Mouse (Mus musculus) embryo, embryonic 9.5 days (tissue): ENCODE measurements at regions not wholly inside any gene's neighbourhood (a gene's known extent, or its start where the extent isn't known, plus 50 kb on each side); places are given as distances from the start of the nearest gene placed in this dataset.
A peak's percentile ranks its signal among the peaks of the same experiment; 100 is the strongest.

Source experiments
- DNase-seq: peaks from one replicate; pipeline ENCODE4 v3.0.0-alpha.2; 2017; ENCODE audit errors: extremely low spot score

DNA sequence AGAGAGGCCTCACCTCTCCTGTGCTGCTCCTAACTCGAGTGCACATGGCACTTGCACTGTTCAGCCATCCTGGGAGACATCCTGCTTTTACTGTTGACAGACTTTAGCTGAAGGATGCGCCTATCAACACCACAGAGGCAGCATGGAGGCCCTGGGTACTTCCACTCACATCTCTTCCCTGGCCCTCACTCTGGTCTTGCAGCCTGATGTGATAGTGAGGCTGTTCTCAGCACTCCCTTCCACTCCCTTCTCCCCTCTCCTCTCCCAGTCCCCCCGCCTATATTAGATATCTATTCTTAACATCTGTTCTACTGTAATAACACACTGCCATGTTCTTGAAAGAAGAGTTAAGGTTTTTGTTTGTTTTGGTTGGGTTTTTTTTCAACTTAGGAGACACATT is 50.2 kb upstream of the Bod1 start:
- DNase-seq: no peak

DNA sequence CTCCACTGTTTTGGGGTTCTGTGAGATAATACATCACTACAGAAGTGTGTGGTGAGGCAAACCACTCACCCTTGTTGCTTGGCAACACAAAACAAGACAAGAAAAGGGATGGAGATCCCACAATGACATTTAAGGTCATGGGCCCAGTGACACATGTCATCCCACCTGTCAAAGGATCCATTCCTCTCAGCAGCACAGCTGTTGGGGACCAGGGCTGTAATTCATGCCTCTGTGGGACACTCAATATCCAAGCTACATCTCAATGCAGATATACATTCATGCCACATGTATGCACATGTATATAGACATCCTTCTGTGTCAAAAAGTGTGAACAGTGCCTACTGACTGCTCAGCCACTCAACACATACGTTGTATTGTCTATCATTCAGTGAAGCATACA is 52.8 kb upstream of the Bod1 start:
- no peak for DNase-seq

DNA sequence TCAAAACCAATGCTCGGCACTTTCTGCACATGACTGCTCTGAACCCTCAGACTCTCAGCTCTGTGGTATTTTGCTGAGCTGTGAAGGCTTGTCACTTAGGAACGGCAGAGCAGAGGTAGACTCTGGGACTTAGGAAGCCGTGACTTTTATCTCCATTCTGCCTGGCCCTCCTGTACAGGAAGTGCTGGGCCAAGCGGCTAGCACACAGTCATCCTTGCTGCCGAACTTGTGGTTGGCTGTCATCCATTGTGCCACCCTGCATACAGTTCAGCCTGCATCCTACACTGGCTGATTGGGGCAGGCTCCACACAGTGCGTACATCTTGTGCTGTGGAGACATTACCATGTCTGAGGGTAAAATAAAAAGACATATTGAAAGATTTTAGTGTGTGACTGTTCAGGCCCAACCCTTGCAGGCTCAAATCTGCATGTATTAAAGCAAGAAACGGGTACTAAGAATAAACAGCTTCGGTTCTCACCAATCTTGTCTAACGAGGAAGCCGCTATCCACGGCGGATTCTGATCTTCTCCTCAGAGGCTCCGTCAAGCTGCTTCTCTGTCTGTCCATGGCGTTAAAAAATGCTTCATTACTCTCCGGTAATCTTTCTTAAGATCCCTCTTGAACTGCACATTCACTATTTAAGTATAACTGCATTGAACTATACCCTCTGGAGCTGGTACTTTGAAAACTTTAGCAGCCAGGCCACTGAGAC is 54.4 kb upstream of the Bod1 start:
- no peak for DNase-seq

DNA sequence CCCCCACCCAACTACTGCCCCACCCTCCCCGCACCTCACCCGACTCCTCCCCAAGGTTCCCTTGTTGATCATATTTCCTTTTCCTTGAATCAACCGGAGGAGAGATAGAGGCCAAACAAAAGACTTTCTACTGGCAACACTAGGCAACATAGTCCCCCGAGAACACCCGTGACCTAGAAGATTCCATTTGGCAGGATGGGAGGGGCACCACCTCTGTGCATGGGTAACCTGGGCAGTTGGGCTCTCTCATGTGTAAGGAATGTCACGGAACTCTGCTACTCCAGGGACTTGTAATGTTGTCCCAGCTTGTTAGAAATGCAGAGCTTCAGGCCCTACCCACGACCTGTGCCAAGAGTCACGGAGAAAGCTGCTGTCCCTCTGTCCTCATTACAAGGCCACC is 55.6 kb upstream of the Bod1 start:
- no peak for DNase-seq

DNA sequence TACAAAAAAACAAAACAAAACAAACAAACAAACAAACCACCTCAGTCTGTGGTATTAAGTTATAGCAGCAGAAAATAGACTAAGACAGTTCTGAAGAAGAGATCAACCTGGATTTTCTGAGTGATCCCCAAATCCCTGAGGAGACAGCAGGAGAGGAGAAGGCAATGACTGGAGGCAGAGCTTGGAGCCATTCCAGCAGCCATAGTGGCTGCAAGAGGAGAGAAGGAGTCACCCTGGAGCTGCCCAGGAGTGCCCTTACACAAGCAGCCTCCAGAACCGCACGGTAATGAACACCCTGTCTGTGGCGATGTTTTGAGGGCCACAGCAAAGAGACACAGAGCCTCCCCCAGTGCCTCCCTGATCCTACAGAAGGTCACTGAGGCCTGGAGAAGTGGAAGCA is 58.0 kb upstream of the Bod1 start:
- no peak for DNase-seq

DNA sequence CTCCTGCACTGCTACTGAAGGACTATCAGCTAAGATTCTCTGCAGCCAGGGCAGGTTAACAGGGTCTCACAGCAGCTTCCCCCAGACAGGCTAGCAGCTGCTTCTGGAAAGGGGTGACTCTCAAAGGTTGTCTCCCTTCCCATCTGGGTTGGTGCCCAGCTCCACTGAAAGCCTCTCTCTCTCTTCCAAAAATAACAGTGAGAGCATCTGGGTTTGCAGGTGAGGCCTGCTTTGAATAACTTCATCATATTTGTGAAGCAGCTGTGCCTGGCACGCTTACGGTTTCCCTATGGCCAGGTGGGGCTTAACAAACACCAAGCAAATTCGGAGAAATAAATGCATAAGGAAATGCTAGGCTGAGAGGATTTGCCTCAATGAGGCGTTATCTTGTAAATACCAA is 58.5 kb upstream of the Bod1 start:
- no peak for DNase-seq

DNA sequence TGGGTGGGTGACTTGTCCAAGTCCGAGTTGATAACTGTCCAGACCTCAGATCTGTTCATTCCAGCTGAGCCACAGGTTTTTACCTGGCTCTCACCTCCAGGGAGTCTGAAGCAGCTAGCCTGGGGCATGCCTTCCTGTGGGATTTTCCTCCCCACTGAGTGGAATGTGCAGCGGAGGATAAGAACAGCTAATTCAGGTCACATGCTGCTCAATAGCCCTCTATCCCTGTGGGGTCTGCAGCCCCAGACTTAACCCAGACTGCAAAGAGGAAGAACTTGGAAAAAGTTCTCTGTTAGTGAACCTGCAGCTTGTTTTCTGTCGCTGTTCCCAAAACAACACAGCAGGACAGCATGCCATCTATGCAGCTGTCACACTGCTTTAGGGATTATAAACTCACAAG is 59.0 kb upstream of the Bod1 start:
- DNase-seq: no peak

DNA sequence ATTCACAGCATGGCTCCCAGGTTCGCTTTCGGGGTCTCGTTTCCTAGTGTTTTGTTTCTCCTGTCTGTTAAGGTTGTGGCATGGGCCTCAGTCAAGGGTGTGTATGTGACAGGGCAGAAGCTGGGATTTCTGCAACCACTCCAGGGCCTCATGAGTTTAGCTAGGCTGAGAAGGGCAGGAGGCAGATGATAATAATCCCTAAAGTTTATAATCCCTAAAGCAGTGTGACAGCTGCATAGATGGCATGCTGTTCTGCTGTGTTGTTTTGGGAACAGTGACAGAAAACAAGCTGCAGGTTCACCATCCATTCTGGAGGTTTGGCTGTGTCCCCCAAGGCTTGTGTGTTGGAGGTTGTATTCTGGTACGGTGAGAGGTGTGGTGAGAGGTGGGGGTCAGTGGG is 59.8 kb upstream of the Bod1 start:
- no peak for DNase-seq

DNA sequence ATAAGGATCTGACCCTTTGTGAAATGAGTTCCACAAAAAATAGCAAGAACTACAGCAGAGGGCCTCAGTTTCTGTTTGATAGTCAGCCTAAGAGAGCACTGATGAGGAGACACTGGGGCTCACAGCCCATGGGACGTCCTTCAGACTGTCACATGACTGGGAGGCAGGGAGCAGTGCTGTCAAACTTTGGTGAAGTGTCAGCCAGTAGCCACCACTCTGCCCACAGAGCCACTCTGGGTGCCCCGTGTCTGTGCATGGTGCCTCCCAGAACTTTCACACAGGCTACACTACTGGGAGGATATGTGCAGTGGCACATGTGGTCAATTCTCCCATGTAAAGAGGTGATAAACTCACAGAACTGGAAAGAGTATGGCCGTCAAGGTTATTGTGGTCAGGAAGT is 60.7 kb upstream of the Bod1 start:
- DNase-seq: no peak

DNA sequence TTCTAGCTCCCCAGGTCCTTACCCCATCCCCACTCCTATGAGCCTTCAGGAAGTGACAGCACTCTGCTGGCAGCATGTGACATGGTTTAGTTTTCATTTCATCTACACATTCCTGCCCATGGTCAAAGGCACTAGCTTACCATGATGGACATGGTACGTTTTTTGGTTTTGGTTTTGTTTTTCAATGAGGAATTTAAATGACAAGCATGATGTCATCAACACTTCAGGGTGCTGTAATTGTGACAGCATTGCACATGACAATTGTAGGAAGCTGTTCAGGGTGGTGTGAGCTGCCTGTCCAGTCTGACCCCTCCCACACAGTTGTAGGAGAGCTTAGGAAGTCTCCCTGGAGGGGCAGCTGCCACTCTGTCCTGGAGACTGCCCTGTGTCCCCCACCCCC is 61.3 kb upstream of the Bod1 start:
- no peak for DNase-seq

DNA sequence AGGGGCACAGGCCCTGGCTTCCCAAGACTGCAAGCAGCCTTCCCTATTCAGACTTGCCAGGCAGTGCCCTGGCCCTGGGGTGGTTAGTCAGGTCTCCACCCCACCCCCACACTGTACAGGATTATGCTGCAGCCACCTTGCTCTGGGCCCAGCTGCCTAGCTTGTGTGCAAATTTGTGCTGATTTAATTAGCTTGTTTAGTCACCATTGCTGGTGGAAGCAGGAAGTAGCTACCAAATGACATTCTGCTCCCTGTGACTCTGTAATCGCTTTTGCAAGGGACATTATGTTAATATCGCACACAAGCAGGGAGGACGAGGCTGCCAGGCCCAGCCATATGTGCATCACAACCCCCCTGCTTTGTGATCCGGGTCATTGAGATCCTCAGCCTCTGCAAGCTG is 62.4 kb upstream of the Bod1 start:
- DNase-seq: no peak

DNA sequence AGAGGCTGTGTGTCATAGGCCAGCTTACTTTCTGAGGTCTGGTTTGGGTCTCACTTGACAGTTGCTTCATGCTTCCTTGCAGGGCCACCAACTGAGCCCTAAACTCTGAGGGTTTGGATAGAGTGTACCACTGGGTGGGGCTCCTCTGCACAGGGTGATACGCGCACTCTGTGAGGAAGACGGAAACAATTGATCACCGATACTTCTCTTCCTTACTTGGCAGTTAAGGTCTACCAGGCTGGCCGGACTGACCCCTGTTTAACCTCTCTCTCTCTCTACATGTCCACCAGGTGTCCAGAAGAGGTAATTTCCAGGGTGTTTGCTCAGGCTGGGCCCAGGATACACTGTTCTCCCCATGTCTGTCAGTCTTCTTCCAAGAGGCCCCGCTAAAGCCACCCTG is 63.6 kb upstream of the Bod1 start:
- DNase-seq: no peak

DNA sequence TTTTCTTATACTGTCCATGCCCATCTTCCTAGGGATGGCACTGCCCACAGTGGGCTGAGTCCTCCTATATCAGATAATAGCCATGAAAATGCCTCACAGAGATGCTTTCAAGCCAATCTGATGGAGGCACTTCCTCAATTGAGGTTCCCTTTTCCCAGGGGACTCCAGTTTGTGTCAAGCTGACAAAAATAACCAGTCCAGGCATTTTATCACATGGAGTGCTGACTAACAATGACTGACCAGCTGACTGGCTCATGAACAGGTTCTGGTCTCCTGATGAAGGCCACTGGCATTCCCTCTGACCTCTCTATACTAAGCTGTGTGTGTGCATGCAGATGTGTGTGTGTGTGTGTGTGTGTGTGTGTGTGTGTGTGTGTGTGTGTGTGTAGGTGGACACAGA is 64.4 kb upstream of the Bod1 start:
- DNase-seq: no peak

DNA sequence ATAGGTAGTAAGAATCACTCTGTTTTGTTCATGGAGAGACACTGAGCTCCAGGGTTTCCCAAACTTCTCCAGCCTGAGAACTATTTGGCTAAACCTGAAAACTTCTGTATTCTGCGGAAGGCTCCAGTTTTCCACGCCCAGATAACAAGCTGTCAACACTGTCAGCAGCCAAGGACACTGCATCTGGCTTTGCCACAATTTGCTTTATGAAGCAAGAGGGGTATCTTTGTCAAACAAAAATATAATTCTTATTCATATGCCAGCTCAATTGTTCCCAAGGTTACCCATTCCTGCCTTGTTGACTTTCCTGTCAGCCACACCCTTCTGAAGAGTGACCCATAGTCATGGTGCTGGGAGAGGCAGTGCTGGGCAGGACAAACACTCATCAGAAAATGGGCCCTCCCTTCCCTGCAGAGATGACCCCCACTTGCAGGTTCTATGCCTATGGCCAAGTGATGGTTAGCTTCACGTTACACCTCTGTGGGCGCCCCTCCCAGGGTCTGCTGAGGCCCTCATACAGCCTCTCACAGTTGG is 64.9 kb upstream of the Bod1 start:
- DNase-seq: no peak

DNA sequence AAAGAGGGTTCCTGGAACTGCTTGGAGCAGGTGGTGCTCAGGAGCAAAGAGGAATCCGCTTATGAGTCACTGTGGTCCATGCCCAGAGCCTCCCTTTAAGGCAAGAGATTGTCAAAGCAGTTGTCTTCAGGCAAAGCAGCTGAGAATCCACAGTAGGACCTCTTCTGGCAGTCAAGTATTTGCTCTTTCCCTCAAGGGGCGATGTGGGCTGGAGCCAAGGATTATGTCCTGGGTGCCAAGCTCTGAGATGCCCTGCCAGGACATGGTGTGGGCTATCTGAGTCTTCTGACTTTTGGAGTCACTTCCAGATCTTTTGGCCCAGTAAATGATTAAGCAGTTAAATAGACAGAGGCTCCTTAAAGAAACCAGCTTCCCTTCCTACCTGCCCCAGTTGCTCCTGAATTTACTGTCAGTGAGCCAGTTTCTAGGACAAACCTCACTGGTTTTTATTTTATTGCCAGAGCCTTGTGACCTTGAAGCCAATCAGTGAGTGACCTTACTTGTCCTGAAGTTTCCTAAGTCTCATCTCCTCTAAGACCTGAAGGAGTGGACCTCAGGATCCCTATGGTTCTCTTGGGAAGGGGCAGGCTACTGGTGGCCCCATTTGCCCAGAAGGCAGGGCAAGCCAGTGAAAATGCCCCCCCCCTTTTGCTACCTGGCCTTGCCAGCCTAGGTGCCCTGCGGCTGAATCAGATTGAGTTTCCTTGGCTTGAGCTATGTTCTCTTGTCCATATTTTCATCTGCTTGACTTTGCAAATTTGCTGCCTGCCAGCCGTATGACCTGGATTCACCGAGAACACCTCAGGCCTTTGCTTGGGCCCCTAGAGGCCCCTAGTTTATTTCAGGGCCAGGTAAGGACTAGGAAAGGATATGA is 66.7 kb upstream of the Bod1 start:
- DNase-seq: no peak

DNA sequence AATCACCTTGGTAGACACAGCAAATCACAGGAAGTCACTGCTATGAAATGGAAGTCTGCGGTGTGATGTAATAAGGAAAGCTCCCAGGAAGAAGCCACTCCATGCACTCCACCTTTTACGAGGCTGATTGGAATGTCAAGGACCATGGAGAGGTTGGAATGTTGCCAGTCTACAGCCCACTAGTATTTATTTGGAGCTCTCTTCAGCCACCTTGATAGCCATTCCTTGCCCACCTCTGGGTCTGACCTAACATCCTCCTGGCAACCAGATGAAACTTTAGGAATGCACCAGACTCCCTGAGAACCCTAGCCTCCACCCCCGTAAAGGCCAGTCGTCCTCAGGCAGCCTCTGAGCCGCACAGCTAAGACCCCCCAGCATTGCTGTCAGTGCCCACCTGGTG is 68.7 kb upstream of the Bod1 start:
- no peak for DNase-seq

DNA sequence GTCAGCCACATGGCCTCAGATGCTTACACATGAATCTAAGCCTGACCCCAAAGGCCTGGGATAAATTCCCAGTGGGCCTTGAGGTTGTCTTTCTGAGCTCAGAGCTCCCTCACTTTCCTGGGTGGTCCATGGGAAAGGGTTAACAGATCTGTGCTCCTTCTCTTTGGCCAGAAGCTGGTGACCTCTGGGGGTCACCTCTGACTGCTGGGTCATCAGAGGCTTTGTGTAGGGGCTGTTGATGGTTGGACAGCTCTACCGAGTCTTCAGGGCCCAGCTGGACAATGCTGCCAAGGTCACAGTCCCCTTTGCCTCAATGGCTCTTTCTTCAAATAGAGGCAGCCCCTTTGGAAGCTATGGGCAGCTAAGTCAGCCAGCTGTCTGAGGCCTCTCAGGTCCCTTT is 70.5 kb upstream of the Bod1 start:
- peak; percentile 57 for DNase-seq

DNA sequence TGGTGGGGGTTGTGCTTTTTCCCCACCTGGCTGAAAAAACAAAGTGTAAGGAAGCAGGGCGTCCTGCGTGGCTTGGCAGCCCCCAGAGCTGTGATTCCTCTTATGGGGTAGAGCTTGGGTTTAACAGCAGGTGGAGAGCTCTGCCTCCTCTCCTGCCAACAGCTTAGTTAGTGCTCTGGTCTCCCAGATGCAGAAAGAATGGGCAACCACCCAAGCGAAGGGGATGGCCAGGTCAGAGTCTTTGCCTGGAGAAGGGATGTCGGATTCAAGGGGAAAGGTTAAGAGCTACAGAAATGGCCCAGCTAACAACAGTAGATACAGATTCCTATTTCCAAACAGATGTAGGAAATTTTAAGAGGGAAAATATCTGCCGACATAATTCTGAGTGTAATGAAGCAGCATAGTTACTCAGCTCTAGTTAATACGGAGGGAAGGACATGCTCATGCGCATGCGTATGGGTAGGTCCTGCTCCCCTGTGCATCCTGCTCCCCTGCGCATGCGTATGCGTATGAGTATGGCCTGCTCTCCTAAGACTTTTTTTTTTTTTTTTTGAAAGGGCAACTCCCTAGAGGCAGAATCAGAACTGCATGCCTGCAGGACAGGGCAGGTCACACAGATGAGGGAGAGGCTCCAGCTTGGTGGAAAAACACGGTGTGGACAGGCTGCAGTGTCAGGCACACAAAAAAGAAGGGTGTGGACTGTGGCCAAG is 72.5 kb upstream of the Bod1 start:
- no peak for DNase-seq

DNA sequence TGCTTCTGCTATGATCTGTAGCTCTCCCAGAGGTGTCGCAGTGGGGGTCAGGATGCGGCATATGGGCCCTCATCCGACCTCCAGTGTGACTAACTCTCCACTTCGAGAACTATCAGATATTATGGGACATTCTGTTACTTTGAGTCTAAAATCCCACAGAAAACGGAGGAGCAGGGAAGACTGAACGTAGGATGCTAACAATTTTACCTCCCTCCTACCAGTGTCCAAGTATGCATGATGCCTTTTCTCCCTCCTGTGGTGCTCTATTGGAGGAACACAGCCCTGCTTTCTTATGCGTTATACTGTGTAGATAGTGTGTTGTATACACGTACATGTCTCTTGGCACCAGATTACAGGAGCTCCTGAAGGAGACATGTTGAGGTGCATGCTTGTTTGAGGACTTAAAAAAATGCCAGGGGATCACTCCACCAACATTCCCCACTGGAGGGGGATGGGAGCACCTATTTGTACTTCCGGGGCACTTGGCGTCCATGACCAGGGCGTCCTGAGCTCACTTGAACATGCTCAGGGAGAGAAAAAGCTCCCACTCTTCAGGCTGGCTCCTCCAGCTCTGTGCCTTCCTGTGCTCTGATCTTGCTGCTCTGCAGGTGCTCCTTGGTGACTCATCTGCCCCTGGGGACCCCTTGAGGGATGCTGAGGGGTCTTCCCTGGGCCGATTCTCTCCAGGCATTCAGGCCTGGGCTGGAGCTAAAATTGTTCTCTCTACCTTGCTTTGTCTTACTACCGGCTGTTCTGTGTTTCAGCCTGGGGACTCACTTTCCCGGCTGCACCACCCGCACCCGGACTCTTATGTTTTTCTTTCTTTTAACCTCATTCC is 73.6 kb upstream of the Bod1 start:
- no peak for DNase-seq

DNA sequence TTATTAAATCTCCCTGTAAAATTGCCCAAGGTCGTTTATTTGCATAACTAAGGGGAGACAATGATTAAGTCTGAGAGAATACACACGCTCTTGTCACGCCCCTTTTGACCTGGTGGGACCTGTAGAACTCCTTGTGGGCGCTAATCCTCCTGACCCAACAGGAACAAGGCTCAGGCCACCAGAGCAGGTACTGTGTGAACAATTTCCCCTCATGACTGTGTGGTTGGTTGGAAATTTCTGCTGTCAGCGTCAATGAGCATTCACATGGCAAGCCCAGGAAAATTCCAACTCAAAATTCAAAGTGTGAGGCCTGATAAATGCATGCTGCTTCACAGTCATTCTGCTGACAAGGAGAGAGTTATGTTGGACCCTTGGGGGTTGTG is 74.2 kb upstream of the Bod1 start:
- DNase-seq: no peak

DNA sequence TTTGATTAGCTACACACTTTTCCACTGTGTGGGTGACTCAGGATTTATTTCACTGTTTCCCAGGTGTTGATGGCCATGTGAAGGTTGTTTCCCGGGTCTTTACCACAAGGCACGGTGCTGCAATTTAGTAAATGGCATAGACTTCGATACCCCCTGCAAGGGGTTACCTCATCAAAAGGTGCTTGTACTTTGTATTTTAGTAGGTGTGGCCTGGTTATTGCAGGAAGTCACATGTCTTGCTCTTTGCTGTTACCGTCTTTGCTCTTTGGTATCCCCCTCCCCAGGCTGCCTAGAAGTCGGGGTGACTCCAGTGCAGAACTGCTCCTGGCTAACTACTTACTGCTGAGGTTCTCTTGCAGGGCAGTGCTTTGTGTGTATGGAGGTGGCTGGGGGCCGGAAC is 74.8 kb upstream of the Bod1 start:
- DNase-seq: no peak

DNA sequence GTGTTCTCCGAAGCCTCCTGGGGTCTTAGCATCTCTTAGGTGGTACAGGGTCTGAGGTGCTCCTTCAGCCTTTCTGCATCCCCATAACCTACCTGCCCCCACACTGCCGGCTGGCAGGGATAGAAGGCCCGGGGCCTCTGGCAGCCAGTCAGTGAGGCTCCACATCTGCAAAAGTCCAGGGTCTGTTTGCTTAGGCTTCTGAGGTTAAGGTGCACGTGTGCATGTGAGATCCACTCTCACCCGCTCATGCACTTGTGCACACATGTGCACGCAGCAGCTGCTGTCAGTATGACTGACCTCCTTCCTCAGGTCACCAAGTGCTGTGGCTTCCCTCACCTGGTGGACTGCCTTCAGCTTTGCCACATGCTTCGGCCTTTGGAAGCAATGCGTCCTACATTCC is 75.3 kb upstream of the Bod1 start:
- no peak for DNase-seq
